Mouse (Mus musculus) thymus, postnatal 4 days (tissue): ENCODE measurements around the gene F2r.

Experiments
- DNase-seq: peaks from one replicate; pipeline ENCODE4 v3.0.0; 2021

The F2r gene

GRCm38 (mm10) chr13:95618309-95618712 is at the start of gene F2r:
F2r (minus strand) TSS chr13:95618487.
- DNase-seq, result peak; percentile 91

- DNase-seq, result no peak
These were observed 49.0 kb upstream of the F2r start for GRCm38 (mm10) chr13:95667260-95667659.

- no peak for DNase-seq
These were observed 47.5 kb upstream of the F2r start for GRCm38 (mm10) chr13:95665644-95666356.

- DNase-seq, result no peak
These were observed 45.5 kb upstream of the F2r start for GRCm38 (mm10) chr13:95663834-95664233.

- DNase-seq, result no peak
These were observed 41.1 kb upstream of the F2r start for GRCm38 (mm10) chr13:95659432-95659831.

GRCm38 (mm10) chr13:95657171-95657570 is 38.9 kb upstream of the F2r start:
- peak; percentile 8 for DNase-seq

- no peak for DNase-seq
These were observed 37.0 kb upstream of the F2r start for GRCm38 (mm10) chr13:95655284-95655683.

- DNase-seq, result no peak
These were observed 35.4 kb upstream of the F2r start for GRCm38 (mm10) chr13:95653696-95654095.

- DNase-seq, result no peak
These were observed 33.8 kb upstream of the F2r start for GRCm38 (mm10) chr13:95651870-95652668.

GRCm38 (mm10) chr13:95649941-95650340 is 31.7 kb upstream of the F2r start:
- DNase-seq, result no peak

GRCm38 (mm10) chr13:95647248-95647647 is 29.0 kb upstream of the F2r start:
- DNase-seq, result no peak

- DNase-seq, result no peak
These were observed 28.4 kb upstream of the F2r start for GRCm38 (mm10) chr13:95646687-95647111.

GRCm38 (mm10) chr13:95643740-95644139 is 25.5 kb upstream of the F2r start:
- no peak for DNase-seq

- no peak for DNase-seq
These were observed 23.0 kb upstream of the F2r start for GRCm38 (mm10) chr13:95641061-95641986.

GRCm38 (mm10) chr13:95640408-95640807 is 22.1 kb upstream of the F2r start:
- no peak for DNase-seq

GRCm38 (mm10) chr13:95639336-95640116 is 21.2 kb upstream of the F2r start:
- no peak for DNase-seq

- no peak for DNase-seq
These were observed 20.6 kb upstream of the F2r start for GRCm38 (mm10) chr13:95638894-95639293.

GRCm38 (mm10) chr13:95637737-95638136 is 19.4 kb upstream of the F2r start:
- no peak for DNase-seq

- DNase-seq, result no peak
These were observed 17.0 kb upstream of the F2r start for GRCm38 (mm10) chr13:95635301-95635700.

- DNase-seq, result no peak
These were observed 16.2 kb upstream of the F2r start for GRCm38 (mm10) chr13:95634451-95634850.

- no peak for DNase-seq
These were observed 15.1 kb upstream of the F2r start for GRCm38 (mm10) chr13:95633384-95633783.

GRCm38 (mm10) chr13:95632144-95632543 is 13.9 kb upstream of the F2r start:
- DNase-seq, result no peak
